Mouse (Mus musculus) liver, embryonic 15.5 days (tissue): Measurements from ENCODE around the gene Tmem97. TPM values are rescaled to one million over a fixed set of nuclear protein-coding genes. Genes with fewer than 3 reads are reported as not detected.
"Not testable (repeated sequence)": the region's sequence is repeated elsewhere in the genome, so short reads cannot be mapped to it uniquely, and the experiment has no call there.

Source experiments
- ATAC-seq: fragments of 200-750 bp; cut with Nextera tagmentation; 2 replicates; pipeline ENCODE4 v1.8.0; 2017; ENCODE audit warnings: moderate number of reproducible peaks, mild to moderate bottlenecking, moderate library complexity; ENCODE audit not compliant: insufficient read depth
- H3K27ac ChIP-seq: fragments of 300-500 bp; sonication (generic); replicated peaks from 2 replicates; pipeline ENCODE4 v1.5.1; 2015; ENCODE audit warnings: mild to moderate bottlenecking, inconsistent platforms
- H3K27me3 ChIP-seq: fragments of 300-500 bp; sonication (generic); 2 replicates; pipeline ENCODE4 v1.6.1; 2015; ENCODE audit warnings: mild to moderate bottlenecking, inconsistent platforms
- H3K36me3 ChIP-seq: fragments of 300-500 bp; sonication (generic); replicated peaks from 2 replicates; pipeline ENCODE4 v1.6.1; 2015; ENCODE audit warnings: moderate library complexity, mild to moderate bottlenecking, inconsistent platforms
- H3K4me1 ChIP-seq: fragments of 300-500 bp; sonication (generic); replicated peaks from 2 replicates; pipeline ENCODE4 v1.6.1; 2015; ENCODE audit warnings: inconsistent platforms
- H3K4me2 ChIP-seq: fragments of 300-500 bp; sonication (generic); 2 replicates; pipeline ENCODE4 v1.6.1; 2015; ENCODE audit warnings: moderate library complexity, mild to moderate bottlenecking, inconsistent platforms
- H3K4me3 ChIP-seq: fragments of 300-500 bp; sonication (generic); replicated peaks from 2 replicates; pipeline ENCODE4 v1.5.1; 2015; ENCODE audit warnings: mild to moderate bottlenecking, inconsistent platforms
- H3K9ac ChIP-seq: fragments of 300-500 bp; sonication (generic); 2 replicates; pipeline ENCODE4 v1.6.1; 2015; ENCODE audit warnings: moderate library complexity, mild to moderate bottlenecking, inconsistent platforms
- H3K9me3 ChIP-seq: fragments of 300-500 bp; sonication (generic); replicated peaks from 2 replicates; pipeline ENCODE4 v1.6.1; 2016; ENCODE audit warnings: inconsistent platforms
- WGBS: fragments of 180-500 bp; shearing (Covaris S2); methylation state at CpG from one replicate; pipeline ENCODE4 v1.1.7; 2015; ENCODE audit warnings: mixed read lengths; ENCODE audit not compliant: insufficient replicate concordance; 5-methylcytosine and 5-hydroxymethylcytosine counted together
- polyA plus RNA-seq: library from polyadenylated mRNA; unstranded; fragments of >200 nt; fragmentation: Nextera tagmentation; extraction: Ambion mirVana; gene quantifications from 2 replicates; pipeline ENCODE4 v1.2.1, GENCODE M21; 2015

Tmem97 gene
- polyA plus RNA-seq, 1 experiment from 2014 or later = 101 TPM

DNA sequence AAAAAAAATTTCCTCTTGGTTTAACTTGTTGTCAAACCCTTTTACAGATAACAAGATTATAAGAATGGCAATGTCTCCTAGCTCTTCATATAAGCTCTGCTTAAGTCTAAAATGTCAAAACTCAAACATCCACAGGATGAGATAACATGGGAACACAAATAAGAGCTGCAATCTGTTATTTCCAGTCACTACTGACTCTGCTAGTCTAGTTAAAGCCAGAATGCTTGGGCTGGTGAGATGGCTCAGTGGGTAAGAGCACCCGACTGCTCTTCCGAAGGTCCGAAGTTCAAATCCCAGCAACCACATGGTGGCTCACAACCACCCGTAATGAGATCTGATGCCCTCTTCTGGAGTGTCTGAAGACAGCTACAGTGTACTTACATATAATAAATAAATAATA is 23.5 kb upstream of the Tmem97 start:
- H3K4me2 ChIP-seq, H3K27me3 ChIP-seq, ATAC-seq, H3K36me3 ChIP-seq, H3K27ac ChIP-seq, H3K9ac ChIP-seq, H3K4me3 ChIP-seq, H3K9me3 ChIP-seq: not testable (repeated sequence)
- WGBS = 81% methylated on average over 4 of the region's 4 CpGs
- H3K4me1 ChIP-seq = peaks cover 11% of the 10 kb centered on the region; the same call in 1 of the 2 replicates

DNA sequence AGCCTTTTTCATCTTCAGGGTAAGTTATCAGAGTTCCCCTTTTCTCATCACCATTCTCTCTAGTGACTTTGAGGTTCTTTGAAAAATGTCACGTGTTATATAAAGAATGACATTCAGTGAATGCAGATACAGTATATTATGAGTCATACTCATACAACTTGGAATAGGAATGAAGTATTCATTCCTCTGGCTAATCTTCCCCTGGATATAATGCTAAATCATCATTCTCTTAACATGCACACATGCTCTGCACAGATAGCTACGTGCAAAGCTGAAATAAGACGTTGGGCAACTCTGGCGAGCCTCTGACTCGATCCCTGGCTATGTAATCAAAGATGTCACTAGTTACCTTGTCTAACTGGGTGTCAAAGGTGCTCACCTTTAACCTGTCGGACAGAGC is 21.3 kb upstream of the Tmem97 start:
- ATAC-seq = no peak
- H3K9ac ChIP-seq = no peak overlapping the region
- 48% methylated on average over 6 of the region's 6 CpGs for WGBS
- H3K9me3 ChIP-seq = no peaks in the 10 kb centered on the region
- H3K36me3 ChIP-seq = no peaks in the 10 kb centered on the region; the same call in 1 of the 2 replicates
- H3K4me1 ChIP-seq = peaks cover 13% of the 10 kb centered on the region; the same call in 1 of the 2 replicates
- no peak overlapping the region for H3K4me3 ChIP-seq
- no peak overlapping the region for H3K4me2 ChIP-seq
- H3K27ac ChIP-seq = no peak overlapping the region
- no peaks in the 10 kb centered on the region for H3K27me3 ChIP-seq

DNA sequence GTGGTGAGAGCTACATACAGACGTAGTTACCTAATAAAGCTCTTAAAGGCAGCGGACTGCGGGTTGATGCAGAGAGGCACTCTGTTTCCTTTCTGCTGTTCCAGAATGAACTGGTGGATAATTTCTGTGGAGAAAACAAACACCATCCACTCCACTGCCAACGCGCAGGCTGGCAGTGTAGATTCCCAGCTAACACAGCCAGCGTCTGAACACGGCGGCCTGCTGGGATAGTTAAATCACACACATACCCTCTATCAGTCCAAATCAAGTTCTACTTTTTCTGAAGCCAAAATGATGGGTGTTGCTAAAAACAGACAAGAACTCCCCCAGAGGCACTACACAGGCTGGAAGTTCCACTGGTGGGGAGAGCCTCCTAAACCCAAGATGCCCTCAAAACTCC is 20.9 kb upstream of the Tmem97 start:
- peaks cover 13% of the 10 kb centered on the region; the same call in 1 of the 2 replicates for H3K4me1 ChIP-seq
- no peak overlapping the region for H3K4me2 ChIP-seq
- H3K9me3 ChIP-seq = no peaks in the 10 kb centered on the region
- 85% methylated on average over 8 of the region's 8 CpGs for WGBS
- no peak for ATAC-seq
- H3K27ac ChIP-seq = no peak overlapping the region
- H3K4me3 ChIP-seq = no peak overlapping the region
- no peak overlapping the region for H3K9ac ChIP-seq
- no peaks in the 10 kb centered on the region for H3K27me3 ChIP-seq
- H3K36me3 ChIP-seq = no peaks in the 10 kb centered on the region; the same call in 1 of the 2 replicates

DNA sequence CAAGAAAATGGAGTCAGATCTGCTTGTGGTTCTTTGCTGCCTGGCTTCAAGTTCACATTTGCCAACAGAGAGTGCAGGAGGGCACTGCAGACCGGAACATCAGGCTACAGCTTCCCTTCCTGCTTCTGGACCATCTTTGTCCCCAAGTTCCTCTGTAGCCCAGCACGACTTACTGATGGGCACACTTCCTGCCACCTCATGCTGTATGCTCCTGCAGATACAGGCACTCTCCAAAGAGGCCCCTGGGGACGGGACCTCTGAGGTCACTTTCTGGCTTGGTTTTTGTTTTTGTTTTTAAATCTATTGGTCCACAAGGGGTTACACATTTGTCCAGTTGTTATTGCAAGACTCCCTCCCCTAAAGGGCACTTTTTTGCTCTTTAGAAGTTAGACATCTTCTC is 19.2 kb upstream of the Tmem97 start:
- no peaks in the 10 kb centered on the region; the same call in 1 of the 2 replicates for H3K36me3 ChIP-seq
- ATAC-seq = peak; percentile 40; the same call in 1 of the 2 replicates
- no peaks in the 10 kb centered on the region for H3K9me3 ChIP-seq
- no peak overlapping the region for H3K9ac ChIP-seq
- H3K4me3 ChIP-seq = no peak overlapping the region
- H3K27ac ChIP-seq = no peak overlapping the region
- H3K27me3 ChIP-seq = no peaks in the 10 kb centered on the region
- 33% methylated on average over 3 of the region's 3 CpGs for WGBS
- H3K4me2 ChIP-seq = no peak overlapping the region
- H3K4me1 ChIP-seq = 0 out of 2 replicates have a peak, but pooled peaks cover 5% of the 10 kb centered on the region

DNA sequence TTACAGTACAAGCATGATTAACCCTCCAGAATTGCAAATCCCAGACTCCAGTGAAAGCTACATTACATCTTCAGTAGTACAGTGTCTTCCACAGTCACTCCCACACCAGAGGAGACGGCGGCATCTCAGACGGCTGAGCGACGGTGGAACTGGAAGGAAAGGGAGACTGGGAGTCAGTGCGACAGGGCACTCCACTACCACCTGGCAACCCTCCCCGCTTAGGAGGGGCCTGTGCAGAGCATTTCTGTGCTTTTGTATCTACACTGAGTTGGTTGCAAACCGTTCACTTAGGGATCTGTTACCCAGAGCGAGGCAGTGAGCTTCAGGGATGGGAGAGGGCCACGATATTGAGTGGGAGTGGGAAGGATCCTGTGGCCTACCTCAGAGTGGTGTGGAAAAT is 18.2 kb upstream of the Tmem97 start:
- H3K9me3 ChIP-seq = no peaks in the 10 kb centered on the region
- H3K27me3 ChIP-seq = no peaks in the 10 kb centered on the region
- no peak overlapping the region for H3K4me2 ChIP-seq
- no peak overlapping the region for H3K27ac ChIP-seq
- no peak overlapping the region for H3K4me3 ChIP-seq
- 75% methylated on average over 10 of the region's 10 CpGs for WGBS
- ATAC-seq = no peak
- no peaks in the 10 kb centered on the region; the same call in 1 of the 2 replicates for H3K36me3 ChIP-seq
- 0 out of 2 replicates have a peak, but pooled peaks cover 2% of the 10 kb centered on the region for H3K4me1 ChIP-seq
- no peak overlapping the region for H3K9ac ChIP-seq

DNA sequence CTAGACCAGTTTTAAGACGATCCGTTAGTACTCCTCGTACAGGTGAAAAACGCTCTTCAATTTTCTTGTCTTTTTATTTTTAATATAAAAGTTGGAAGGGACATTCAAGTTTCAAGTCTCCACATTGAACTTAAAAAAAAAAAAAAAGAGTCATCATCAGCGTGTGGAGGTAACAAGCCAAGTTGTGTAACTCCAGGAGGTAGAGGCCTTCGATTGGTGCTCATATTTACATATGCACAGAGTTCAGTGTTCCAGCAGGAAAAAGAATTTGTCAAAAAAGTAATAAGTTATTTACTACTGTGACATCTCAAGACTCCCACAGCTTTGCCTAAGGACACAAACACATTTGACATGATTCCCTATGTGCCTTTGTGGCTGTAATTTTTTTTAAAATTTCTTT is 17.0 kb upstream of the Tmem97 start:
- no peak overlapping the region for H3K4me2 ChIP-seq
- no peak for ATAC-seq
- H3K27ac ChIP-seq = no peak overlapping the region
- no peaks in the 10 kb centered on the region; the same call in 1 of the 2 replicates for H3K36me3 ChIP-seq
- no peaks in the 10 kb centered on the region for H3K27me3 ChIP-seq
- no peak overlapping the region for H3K9ac ChIP-seq
- H3K4me1 ChIP-seq = 0 out of 2 replicates have a peak, but pooled peaks cover 2% of the 10 kb centered on the region
- WGBS = 75% methylated on average over 6 of the region's 6 CpGs
- H3K4me3 ChIP-seq = no peak overlapping the region
- no peaks in the 10 kb centered on the region for H3K9me3 ChIP-seq

DNA sequence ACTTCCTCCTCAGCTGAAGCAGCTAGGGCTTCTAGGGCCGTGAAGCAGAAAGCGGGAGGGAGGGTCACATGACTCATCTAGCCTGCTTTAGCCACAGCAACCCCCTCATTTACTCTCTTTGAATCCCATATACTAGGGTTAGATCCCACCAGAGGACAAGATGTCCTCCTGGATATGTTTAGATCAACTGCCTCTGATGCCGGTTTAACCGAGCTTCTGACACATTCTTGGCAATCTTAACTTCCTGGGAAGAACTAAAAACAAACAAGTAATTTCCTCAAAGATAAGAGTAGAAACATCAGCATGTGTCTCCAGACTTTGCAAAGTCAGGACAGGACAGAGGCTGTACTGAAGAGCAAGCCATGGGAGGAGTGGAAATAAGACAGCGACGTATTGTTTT is 16.2 kb upstream of the Tmem97 start:
- H3K27ac ChIP-seq = 0 out of 2 replicates have a peak overlapping the region, but pooled peaks have one; percentile 38
- H3K9ac ChIP-seq = no peak overlapping the region
- no peak overlapping the region for H3K4me3 ChIP-seq
- whole genome bisulfite sequencing = 33% methylated on average over 6 of the region's 6 CpGs
- H3K27me3 ChIP-seq = no peaks in the 10 kb centered on the region
- H3K36me3 ChIP-seq = no peaks in the 10 kb centered on the region; the same call in 1 of the 2 replicates
- ATAC-seq = peak; percentile 49; the same call in 1 of the 2 replicates
- H3K4me1 ChIP-seq = 0 out of 2 replicates have a peak, but pooled peaks cover 2% of the 10 kb centered on the region
- H3K9me3 ChIP-seq = no peaks in the 10 kb centered on the region
- H3K4me2 ChIP-seq = no peak overlapping the region

DNA sequence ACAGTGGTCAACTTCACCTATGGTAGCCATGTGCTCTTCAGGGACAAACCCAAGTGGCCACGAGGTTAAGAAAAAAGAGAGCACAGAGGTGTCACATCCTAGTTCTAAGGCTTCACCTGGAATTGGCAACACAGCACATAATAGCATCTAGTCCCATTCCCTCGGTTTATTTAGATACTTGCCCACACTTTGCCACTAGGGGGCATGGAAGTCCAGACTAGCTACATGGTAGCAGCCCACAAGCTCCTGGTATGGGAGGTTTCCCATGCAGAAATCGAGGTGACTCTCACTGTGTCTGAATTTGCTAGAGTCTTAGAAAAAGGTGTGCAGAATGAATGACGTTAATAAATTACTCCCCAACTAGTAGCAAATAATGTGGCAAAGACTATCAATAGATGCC is 9.9 kb upstream of the Tmem97 start:
- no peak overlapping the region for H3K27ac ChIP-seq
- no peak overlapping the region for H3K4me2 ChIP-seq
- peaks cover 14% of the 10 kb centered on the region for H3K4me1 ChIP-seq
- H3K9me3 ChIP-seq = no peaks in the 10 kb centered on the region
- ATAC-seq = no peak
- H3K9ac ChIP-seq = no peak overlapping the region
- WGBS = 7% methylated on average over 4 of the region's 4 CpGs
- H3K36me3 ChIP-seq = no peaks in the 10 kb centered on the region
- no peak overlapping the region for H3K4me3 ChIP-seq
- no peaks in the 10 kb centered on the region for H3K27me3 ChIP-seq

DNA sequence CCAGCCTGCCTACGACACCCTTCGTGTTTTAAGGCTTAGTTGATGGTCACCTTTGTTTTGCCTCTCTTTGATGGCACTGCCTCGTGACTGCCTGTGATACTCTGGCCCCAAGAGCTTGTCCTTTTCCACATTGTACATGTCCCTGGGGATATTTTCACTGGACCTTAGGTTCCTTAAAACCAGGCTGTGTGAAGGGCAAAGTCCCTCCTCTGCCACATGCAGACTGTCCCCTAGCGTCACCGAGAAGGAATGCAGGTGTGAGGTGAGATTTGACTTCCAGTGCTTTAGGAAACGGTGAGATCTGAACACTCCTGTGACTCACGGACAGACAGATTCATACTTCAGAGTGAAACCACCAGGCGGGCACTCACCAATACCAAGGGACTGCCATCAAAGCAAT is 6.7 kb upstream of the Tmem97 start:
- 54% methylated on average over 8 of the region's 8 CpGs for WGBS
- Histone ChIP-seq H3K27me3 (no peaks in the 10 kb centered on the region), H3K4me2 (no peak overlapping the region), H3K4me3 (no peak overlapping the region), H3K4me1 (peaks cover 20% of the 10 kb centered on the region), H3K9ac (no peak overlapping the region), H3K36me3 (no peaks in the 10 kb centered on the region), H3K27ac (no peak overlapping the region), H3K9me3 (no peaks in the 10 kb centered on the region)
- no peak for ATAC-seq

DNA sequence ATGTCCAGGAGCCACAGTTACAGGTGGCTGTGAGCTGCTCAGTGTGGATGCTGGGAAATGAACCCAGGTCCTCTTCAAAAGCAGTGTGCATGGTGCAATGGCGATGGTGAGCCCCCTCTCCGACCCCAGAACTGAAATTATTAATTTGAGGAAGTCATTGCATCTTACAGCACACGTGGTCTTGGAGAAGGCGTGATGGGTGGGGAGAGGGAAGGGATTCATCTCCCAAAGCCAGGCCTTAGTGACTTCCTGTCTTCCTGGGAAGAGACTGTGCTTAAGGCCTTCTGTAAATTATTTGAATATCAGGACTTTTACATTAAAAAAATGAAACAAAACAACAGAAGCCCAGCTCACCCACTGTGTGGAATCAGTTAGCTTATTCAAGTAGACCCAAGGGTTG is 5.5 kb upstream of the Tmem97 start:
- no peak overlapping the region for H3K4me2 ChIP-seq

DNA sequence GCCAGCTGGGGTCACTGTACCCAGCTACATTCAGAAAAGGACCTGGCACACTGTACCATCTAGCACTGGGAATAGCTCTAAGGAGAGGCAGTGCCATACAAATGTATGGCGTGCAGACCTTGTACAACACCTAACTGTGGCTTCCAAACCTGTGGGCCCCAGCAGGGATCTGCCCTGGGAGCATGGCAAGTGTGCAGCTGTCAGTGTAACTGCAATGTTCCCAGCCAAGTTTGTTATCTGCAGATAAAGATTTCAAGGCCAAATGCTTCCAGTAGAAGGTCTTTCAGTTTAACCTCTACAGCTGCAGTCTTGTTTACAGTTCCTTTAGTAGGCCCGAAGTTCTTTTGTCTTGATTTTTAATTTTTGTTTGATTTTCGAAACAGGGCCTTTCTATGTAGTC is 5.0 kb upstream of the Tmem97 start:
- H3K27ac ChIP-seq = peak overlapping the region; percentile 64
- H3K27me3 ChIP-seq = no peaks in the 10 kb centered on the region
- H3K4me1 ChIP-seq = peaks cover 27% of the 10 kb centered on the region
- H3K4me2 ChIP-seq = no peak overlapping the region
- no peak overlapping the region for H3K9ac ChIP-seq
- H3K36me3 ChIP-seq = no peaks in the 10 kb centered on the region
- H3K4me3 ChIP-seq = no peak overlapping the region
- ATAC-seq = no peak
- 43% methylated on average over 3 of the region's 3 CpGs for WGBS
- H3K9me3 ChIP-seq = no peaks in the 10 kb centered on the region

More for the DNA sequence above, 5.5 kb upstream of the Tmem97 start:
- H3K36me3 ChIP-seq = no peaks in the 10 kb centered on the region
- WGBS = 55% methylated on average over 4 of the region's 4 CpGs
- peak overlapping the region; percentile 38; the same call in 1 of the 2 replicates for H3K27ac ChIP-seq
- H3K9me3 ChIP-seq = no peaks in the 10 kb centered on the region
- no peak overlapping the region for H3K9ac ChIP-seq
- ATAC-seq = no peak
- peaks cover 23% of the 10 kb centered on the region for H3K4me1 ChIP-seq
- no peaks in the 10 kb centered on the region for H3K27me3 ChIP-seq
- H3K4me3 ChIP-seq = no peak overlapping the region

DNA sequence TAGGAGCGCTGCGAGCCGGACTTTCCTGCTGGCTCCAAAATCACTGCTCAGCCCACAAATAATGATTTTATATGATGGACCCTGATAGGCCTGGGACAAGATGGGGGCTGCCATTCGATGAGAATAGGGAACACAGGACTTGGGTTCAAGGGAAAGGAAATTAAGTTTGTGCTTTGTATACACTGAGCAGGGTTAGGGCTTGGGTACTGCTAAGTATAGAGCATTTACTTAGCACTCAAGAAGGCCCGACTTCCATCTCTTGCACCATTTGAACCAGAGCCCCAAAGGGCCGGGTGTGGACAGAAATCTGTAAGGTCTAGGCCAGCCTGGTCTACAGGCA is 452 bp upstream of the Tmem97 start:
- no peaks in the 10 kb centered on the region for H3K36me3 ChIP-seq
- H3K9me3 ChIP-seq = no peaks in the 10 kb centered on the region
- 28% methylated on average over 6 of the region's 6 CpGs for WGBS
- H3K4me2 ChIP-seq = peak overlapping the region; percentile 94
- no peak overlapping the region for H3K27ac ChIP-seq
- H3K4me1 ChIP-seq = peaks cover 52% of the 10 kb centered on the region
- peak overlapping the region; percentile 71 for H3K9ac ChIP-seq
- no peaks in the 10 kb centered on the region for H3K27me3 ChIP-seq
- H3K4me3 ChIP-seq = peak overlapping the region; percentile 79
- no peak for ATAC-seq
